Mouse (Mus musculus): ENCODE results near the gene Sec16a.
A peak's percentile ranks its signal among the peaks of the same experiment; 100 is the strongest.

Gene Sec16a

GRCm38 (mm10) chr2:26444946-26445665, at the start of gene Sec16a:
TSS of gene Sec16a (minus strand) at chr2:26445216.
- DNase-seq (ENCODE audit: low spot score), result peak; percentile 99

DNA sequence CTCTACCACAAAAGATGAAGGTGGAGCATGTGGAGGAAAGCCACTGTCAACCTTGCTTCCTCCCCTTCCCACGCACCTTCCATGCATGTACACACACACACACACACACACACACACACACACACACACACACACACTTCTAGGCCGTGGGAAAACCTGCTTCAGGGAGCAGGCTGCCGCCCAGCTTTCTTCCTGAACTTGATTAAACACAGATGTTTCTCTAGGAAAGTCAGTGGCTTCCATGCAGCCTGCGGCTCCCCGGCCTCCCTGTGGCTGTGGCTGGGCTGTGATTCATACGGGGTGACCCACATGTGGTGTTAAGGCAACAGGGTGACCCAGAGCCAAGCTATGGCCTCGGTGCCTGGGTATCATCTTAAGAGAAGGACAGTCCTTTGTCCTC, 49.4 kb upstream of the Sec16a start:
- no peak for DNase-seq (ENCODE audit: low spot score)

- DNase-seq (ENCODE audit: low spot score), result no peak
These were observed 48.2 kb upstream of the Sec16a start for GRCm38 (mm10) chr2:26493021-26493781.

- no peak for DNase-seq (ENCODE audit: low spot score)
These were observed 45.8 kb upstream of the Sec16a start for GRCm38 (mm10) chr2:26490760-26491301.

GRCm38 (mm10) chr2:26488535-26489135, 43.6 kb upstream of the Sec16a start:
- no peak for DNase-seq (ENCODE audit: low spot score)

DNA sequence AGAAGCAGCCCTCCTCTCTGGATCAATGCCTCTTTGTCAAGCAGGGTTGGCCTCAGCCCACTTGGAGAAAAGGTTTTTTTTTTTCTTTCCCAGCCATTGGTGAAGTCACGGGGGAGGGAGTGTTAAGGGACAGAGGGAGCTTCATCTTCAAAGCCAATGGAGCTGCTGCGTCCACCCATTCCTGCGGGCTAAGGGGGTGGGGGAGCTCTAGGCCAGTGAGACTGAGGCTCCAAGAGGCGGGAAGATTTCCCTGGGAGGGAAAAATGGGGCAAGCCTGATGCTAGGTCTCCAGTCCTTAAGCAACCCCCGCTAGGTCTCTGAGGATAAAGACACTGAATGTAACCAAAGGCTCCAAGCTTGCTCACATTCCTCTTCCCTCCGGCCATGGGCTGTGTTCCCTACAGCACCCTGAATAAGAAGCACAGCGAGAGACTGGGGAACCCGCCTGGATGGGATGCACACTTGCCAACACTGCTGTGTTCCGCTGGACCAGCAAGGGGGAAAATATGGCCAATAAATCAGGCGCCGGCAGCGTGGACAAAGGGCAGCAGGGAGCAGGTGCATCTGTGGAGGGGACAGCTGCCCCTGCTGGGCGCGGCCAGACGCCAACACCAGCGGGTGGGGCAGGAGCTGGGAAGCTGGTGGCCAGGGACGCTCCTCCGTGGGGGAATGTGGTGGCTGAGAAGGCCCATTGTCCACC, 42.5 kb upstream of the Sec16a start:
- DNase-seq (ENCODE audit: low spot score), result no peak

- no peak for DNase-seq (ENCODE audit: low spot score)
These were observed 41.9 kb upstream of the Sec16a start for GRCm38 (mm10) chr2:26486835-26487321.

DNA sequence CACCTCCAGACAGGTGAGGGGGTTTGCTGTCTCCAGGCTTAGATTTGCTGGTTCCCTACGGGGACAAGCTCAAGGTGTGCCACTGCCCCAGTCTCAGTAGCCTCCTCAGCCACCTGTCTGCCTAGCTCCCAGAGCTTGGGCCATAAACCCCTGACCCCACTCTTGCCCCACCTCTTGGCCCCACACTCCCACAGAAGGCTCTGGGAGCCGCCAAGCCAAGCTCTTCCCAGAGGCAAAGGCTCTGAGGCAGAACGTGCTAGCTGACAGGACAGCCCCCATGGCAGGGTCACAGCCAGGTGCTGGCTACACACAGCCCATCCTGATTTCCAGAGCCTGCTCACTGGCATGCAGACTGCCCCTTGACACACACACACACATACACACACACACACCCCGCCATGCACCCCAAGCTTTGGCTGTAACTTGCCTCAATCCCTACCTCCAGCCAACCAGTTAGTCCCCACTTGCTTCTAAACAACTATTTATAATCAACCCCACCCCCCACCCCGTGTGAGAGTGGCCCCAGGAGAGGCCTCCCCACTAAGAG, 41.3 kb upstream of the Sec16a start:
- no peak for DNase-seq (ENCODE audit: low spot score)

- no peak for DNase-seq (ENCODE audit: low spot score)
These were observed 40.7 kb upstream of the Sec16a start for GRCm38 (mm10) chr2:26485710-26486109.

- DNase-seq (ENCODE audit: low spot score), result no peak
These were observed 40.3 kb upstream of the Sec16a start for GRCm38 (mm10) chr2:26485278-26485677.

DNA sequence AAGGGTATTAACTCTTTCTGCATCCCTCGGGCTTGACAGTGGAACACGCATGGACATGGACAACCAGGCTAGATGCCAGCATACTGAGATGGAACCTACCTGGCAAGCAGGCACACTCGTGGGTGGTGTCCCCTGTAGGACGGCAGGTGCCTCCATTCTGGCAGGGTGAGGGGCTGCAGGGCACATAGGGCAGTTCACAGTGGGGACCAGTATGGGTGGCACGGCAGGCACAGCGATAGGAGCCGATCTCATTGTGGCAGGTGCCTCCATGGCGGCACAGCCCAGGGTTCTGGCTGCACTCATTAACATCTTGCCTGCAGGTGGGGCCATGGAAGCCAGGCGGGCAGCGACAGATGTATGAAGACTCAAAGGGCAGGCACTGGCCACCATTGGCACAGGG, 39.2 kb upstream of the Sec16a start:
- no peak for DNase-seq (ENCODE audit: low spot score)

DNA sequence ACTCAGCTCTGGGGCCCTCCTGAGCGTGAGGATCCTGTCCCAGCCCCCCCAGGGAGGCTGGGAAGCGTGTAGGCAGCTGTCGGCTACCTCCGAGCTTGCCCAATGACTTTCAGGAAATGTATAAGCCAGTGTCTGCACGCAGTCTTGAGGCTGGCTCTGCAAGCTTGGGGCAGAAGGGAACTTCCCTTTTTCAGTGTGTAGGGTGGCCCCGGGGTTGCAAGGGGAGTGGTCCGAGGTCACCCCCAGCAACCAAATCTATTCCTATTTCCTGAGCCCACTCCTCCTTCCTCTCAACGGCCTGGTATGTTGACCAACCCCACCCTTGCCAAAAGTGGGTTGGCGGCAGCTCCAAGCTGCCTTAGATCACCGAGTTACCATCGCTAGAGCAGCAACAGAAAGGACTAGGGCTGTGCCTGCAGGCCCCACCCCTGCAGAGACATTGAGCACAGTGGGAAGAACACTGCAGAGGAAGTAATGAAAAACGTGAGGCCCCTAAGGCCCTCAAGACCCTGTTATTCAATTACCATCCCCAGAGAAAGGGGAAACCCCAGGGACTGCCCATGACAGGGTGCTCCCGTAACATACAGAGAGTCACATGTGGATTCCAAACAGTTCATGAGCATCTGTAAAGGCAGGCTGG, 38.3 kb upstream of the Sec16a start:
- DNase-seq (ENCODE audit: low spot score), result no peak

DNA sequence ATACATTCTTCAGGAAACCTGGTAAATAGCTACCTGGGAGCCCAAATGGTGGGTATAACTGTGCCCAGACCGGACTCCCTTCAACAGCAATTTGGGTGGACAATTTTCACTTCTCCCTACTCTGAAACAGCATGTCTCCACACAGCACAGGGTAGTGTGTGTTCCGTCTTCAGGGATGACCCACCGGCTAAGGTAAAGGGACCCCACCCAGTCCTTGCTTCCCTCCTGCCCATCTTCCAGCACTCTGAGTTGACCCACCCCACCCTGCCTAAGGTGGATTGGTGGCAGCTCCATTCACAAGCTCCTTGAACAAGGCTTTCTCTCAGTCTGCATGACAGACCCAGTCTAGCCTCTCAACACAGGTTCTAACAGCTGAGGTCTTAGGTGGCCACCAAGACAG, 37.8 kb upstream of the Sec16a start:
- no peak for DNase-seq (ENCODE audit: low spot score)

DNA sequence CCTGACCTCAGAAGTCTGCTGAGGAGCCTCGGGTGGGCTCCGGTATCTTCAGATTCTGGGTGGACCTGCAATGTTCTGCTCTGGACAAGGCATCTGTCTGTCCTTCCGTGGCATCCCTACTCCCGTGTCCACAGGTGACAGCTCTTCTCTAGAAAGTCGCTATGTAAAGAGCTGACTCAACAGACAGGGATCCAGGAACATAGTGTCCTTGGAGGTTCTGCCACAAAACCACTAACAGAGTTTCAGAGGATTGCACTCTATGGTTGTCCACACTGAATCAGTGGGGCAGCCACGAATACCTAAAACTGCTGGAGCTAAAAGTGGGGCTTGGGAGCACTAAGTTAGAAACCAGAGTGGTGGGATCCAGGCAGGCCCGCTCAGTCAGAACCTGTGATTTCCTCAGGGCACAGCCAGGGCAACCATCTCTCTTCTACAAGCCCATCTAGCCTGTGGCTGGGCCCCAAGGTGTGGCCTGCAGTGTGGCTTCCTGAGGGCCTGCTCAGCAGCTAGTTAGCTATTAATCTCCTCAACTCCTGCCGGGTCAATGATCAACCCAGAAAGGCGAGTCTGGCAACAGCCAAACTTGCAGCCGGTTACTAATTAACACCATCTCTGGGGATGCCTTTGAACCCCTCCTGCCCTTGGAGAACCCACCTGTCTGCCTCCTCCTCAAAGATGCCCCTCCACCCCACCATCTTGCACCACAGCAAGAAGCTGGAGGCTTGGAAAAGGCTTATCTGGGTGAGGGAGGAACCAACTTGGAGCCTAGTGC, 36.9 kb upstream of the Sec16a start:
- no peak for DNase-seq (ENCODE audit: low spot score)

DNA sequence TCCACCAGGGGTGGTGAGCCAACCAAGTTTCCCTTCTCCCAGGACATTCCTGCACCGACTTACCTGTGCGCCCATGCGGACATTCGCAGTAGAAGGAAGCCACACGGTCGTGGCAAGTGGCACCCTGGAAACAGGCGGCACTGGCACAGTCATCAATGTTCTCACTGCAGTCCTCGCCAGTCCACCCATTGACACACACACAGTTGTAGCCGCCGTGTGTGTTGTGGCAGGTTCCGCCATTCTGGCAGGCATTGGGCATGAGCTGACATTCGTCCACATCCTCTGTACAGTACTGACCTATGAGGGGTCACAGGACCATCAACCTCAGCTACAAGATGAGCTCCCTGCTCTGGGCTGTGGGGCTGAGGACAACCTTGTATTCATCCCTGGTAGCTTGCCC, 35.9 kb upstream of the Sec16a start:
- DNase-seq (ENCODE audit: low spot score), result no peak

- DNase-seq (ENCODE audit: low spot score), result no peak
These were observed 33.7 kb upstream of the Sec16a start for GRCm38 (mm10) chr2:26478685-26479205.

DNA sequence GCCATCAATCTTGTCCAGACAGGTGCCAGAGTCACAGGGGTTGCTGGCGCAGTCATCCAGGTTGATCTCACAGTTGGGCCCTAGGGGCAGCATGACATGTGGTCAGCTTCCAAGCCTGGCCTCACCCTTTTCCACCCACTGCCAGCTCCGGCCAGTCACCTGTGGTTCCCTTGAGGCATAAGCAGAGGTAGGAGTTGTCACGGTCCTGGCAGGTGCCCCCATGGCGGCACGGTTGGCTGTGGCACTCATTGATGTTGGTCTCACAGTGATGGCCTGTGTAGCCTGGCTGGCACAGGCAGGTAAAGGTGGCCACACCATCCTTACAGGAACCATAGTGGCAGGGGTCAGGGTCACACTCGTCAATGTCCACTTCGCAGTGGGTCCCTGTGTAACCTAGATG, 32.9 kb upstream of the Sec16a start:
- DNase-seq (ENCODE audit: low spot score), result no peak

GRCm38 (mm10) chr2:26475505-26476430, 30.8 kb upstream of the Sec16a start:
- no peak for DNase-seq (ENCODE audit: low spot score)
